Mouse (Mus musculus): ENCODE data around the gene Eaf2. TPM values are rescaled to one million over a fixed set of nuclear protein-coding genes. Genes with fewer than 3 reads are reported as not detected.

The Eaf2 gene
- total and polyA plus RNA-seq, 2 experiments from 2014 or later, result 0.67 to 0.76 TPM

GRCm38 (mm10) chr16:36794976-36795375 lies 79.8 kb downstream of the Eaf2 start:
- WGBS, result 87% methylated on average over 2 of the region's 2 CpGs
- Histone ChIP-seq H3K4me3 (ENCODE audit: low read depth, low read length) (no peak overlapping the region), H3K36me3 (ENCODE audit: insufficient read depth) (no peaks in the 10 kb centered on the region), H3K27ac (ENCODE audit: low read depth, low read length) (no peak overlapping the region), H3K9me3 (ENCODE audit: low read length) (no peaks in the 10 kb centered on the region), H3K9ac (no peak overlapping the region), H3K4me2 (ENCODE audit: low read depth) (no peak overlapping the region), H3K4me1 (ENCODE audit: insufficient read depth) (no peaks in the 10 kb centered on the region), H3K27me3 (ENCODE audit: insufficient read depth, low read length) (no peaks in the 10 kb centered on the region)
- ATAC-seq (no peak), DNase-seq (no peak)
- no peak for TF ChIP-seq CTCF (IDR thresholded peaks at IDR 0.05; ENCODE audit: low read depth)

- Histone ChIP-seq H3K4me1 (ENCODE audit: insufficient read depth) (no peaks in the 10 kb centered on the region), H3K9ac (no peak overlapping the region), H3K27ac (ENCODE audit: low read depth, low read length) (no peak overlapping the region), H3K4me2 (ENCODE audit: low read depth) (no peak overlapping the region), H3K36me3 (ENCODE audit: insufficient read depth) (no peaks in the 10 kb centered on the region), H3K27me3 (ENCODE audit: insufficient read depth, low read length) (no peaks in the 10 kb centered on the region), H3K4me3 (ENCODE audit: low read depth, low read length) (no peak overlapping the region), H3K9me3 (ENCODE audit: low read length) (no peaks in the 10 kb centered on the region)
- no peak for TF ChIP-seq CTCF (IDR thresholded peaks at IDR 0.05; ENCODE audit: low read depth)
- DNase-seq, result no peak
- ATAC-seq, result no peak
- WGBS, result 93% methylated on average over 4 of the region's 4 CpGs
These were observed 84.6 kb downstream of the Eaf2 start for GRCm38 (mm10) chr16:36790166-36790565.

- H3K36me3 ChIP-seq (ENCODE audit: insufficient read depth), result no peaks in the 10 kb centered on the region
- no peak overlapping the region for H3K4me3 ChIP-seq (ENCODE audit: low read depth, low read length)
- H3K4me1 ChIP-seq (ENCODE audit: insufficient read depth), result no peaks in the 10 kb centered on the region; the same call in 1 of the 2 replicates
- WGBS, result 88% methylated on average over 7 of the region's 7 CpGs
- H3K27ac ChIP-seq (ENCODE audit: low read depth, low read length), result no peak overlapping the region
- no peak overlapping the region for H3K4me2 ChIP-seq (ENCODE audit: low read depth)
- no peaks in the 10 kb centered on the region for H3K9me3 ChIP-seq (ENCODE audit: low read length)
- H3K27me3 ChIP-seq (ENCODE audit: insufficient read depth, low read length), result no peaks in the 10 kb centered on the region
- no peak overlapping the region for H3K9ac ChIP-seq
- no peak for DNase-seq
- no peak for TF ChIP-seq CTCF (IDR thresholded peaks at IDR 0.05; ENCODE audit: low read depth)
- ATAC-seq, result no peak
These were observed 88.3 kb downstream of the Eaf2 start for GRCm38 (mm10) chr16:36786466-36786865.

- Histone ChIP-seq H3K4me2 (ENCODE audit: low read depth) (peak within 1 kb of the TSS; percentile 26), H3K9ac (no peak within 1 kb of the TSS)
These were observed 90.0 kb downstream of the Eaf2 start, which contains the start of gene Slc15a2 for GRCm38 (mm10) chr16:36784594-36785313. TSS of gene Slc15a2 (minus strand) at chr16:36784962.

GRCm38 (mm10) chr16:36784146-36784545 lies 90.7 kb downstream of the Eaf2 start:
- Histone ChIP-seq H3K4me3 (ENCODE audit: low read depth, low read length) (peak overlapping the region; percentile 27), H3K4me2 (ENCODE audit: low read depth) (peak overlapping the region; percentile 26; the same call in 1 of the 2 replicates), H3K4me1 (ENCODE audit: insufficient read depth) (no peaks in the 10 kb centered on the region; the same call in 1 of the 2 replicates), H3K27me3 (ENCODE audit: insufficient read depth, low read length) (no peaks in the 10 kb centered on the region), H3K36me3 (ENCODE audit: insufficient read depth) (no peaks in the 10 kb centered on the region), H3K9ac (no peak overlapping the region), H3K9me3 (ENCODE audit: low read length) (no peaks in the 10 kb centered on the region), H3K27ac (ENCODE audit: low read depth, low read length) (0 out of 2 replicates have a peak overlapping the region, but pooled peaks have one; percentile 29)
- ATAC-seq, result no peak
- no peak for DNase-seq
- 25% methylated on average over 2 of the region's 2 CpGs for WGBS
- no peak for TF ChIP-seq CTCF (IDR thresholded peaks at IDR 0.05; ENCODE audit: low read depth)

More at GRCm38 (mm10) chr16:36784594-36785313, 90.0 kb downstream of the Eaf2 start, which contains the start of gene Slc15a2:
- 0 out of 2 replicates have a peak within 1 kb of the TSS, but pooled peaks have one; percentile 29 for H3K27ac ChIP-seq (ENCODE audit: low read depth, low read length)
- H3K9me3 ChIP-seq (ENCODE audit: low read length), result no peaks in the 10 kb centered on the region
- H3K36me3 ChIP-seq (ENCODE audit: insufficient read depth), result no peaks in the 10 kb centered on the region
- WGBS, result 33% methylated on average over 10 of the region's 10 CpGs
- no peak for TF ChIP-seq CTCF (IDR thresholded peaks at IDR 0.05; ENCODE audit: low read depth)
- H3K4me1 ChIP-seq (ENCODE audit: insufficient read depth), result no peaks in the 10 kb centered on the region; the same call in 1 of the 2 replicates
- ATAC-seq (peak; percentile 84), DNase-seq (peak; percentile 87)
- H3K27me3 ChIP-seq (ENCODE audit: insufficient read depth, low read length), result no peaks in the 10 kb centered on the region
- peak within 1 kb of the TSS; percentile 27 for H3K4me3 ChIP-seq (ENCODE audit: low read depth, low read length)

GRCm38 (mm10) chr16:36775658-36776057 lies 99.1 kb downstream of the Eaf2 start:
- no peaks in the 10 kb centered on the region for H3K9me3 ChIP-seq (ENCODE audit: low read length)
- ATAC-seq (peak; percentile 94), DNase-seq (peak; percentile 74)
- no peak overlapping the region for H3K9ac ChIP-seq
- H3K36me3 ChIP-seq (ENCODE audit: insufficient read depth), result no peaks in the 10 kb centered on the region
- H3K4me3 ChIP-seq (ENCODE audit: low read depth, low read length), result no peak overlapping the region
- no peak for TF ChIP-seq CTCF (IDR thresholded peaks at IDR 0.05; ENCODE audit: low read depth)
- H3K4me2 ChIP-seq (ENCODE audit: low read depth), result no peak overlapping the region
- no peaks in the 10 kb centered on the region for H3K4me1 ChIP-seq (ENCODE audit: insufficient read depth)
- WGBS, result 60% methylated on average over 6 of the region's 6 CpGs
- no peak overlapping the region for H3K27ac ChIP-seq (ENCODE audit: low read depth, low read length)
- H3K27me3 ChIP-seq (ENCODE audit: insufficient read depth, low read length), result no peaks in the 10 kb centered on the region

- Histone ChIP-seq H3K36me3 (ENCODE audit: insufficient read depth) (no peaks in the 10 kb centered on the region), H3K4me1 (ENCODE audit: insufficient read depth) (no peaks in the 10 kb centered on the region), H3K9me3 (ENCODE audit: low read length) (no peaks in the 10 kb centered on the region), H3K4me3 (ENCODE audit: low read depth, low read length) (no peak overlapping the region), H3K9ac (no peak overlapping the region), H3K27me3 (ENCODE audit: insufficient read depth, low read length) (no peaks in the 10 kb centered on the region), H3K4me2 (ENCODE audit: low read depth) (no peak overlapping the region), H3K27ac (ENCODE audit: low read depth, low read length) (no peak overlapping the region)
- WGBS, result 93% methylated on average over 5 of the region's 5 CpGs
- DNase-seq (no peak), ATAC-seq (no peak)
- TF ChIP-seq CTCF (IDR thresholded peaks at IDR 0.05; ENCODE audit: low read depth), result no peak
These were observed 101.8 kb downstream of the Eaf2 start for GRCm38 (mm10) chr16:36772996-36773395.
